ENCODE assay signal across 12 mouse cellular contexts in the genomic region with DNA sequence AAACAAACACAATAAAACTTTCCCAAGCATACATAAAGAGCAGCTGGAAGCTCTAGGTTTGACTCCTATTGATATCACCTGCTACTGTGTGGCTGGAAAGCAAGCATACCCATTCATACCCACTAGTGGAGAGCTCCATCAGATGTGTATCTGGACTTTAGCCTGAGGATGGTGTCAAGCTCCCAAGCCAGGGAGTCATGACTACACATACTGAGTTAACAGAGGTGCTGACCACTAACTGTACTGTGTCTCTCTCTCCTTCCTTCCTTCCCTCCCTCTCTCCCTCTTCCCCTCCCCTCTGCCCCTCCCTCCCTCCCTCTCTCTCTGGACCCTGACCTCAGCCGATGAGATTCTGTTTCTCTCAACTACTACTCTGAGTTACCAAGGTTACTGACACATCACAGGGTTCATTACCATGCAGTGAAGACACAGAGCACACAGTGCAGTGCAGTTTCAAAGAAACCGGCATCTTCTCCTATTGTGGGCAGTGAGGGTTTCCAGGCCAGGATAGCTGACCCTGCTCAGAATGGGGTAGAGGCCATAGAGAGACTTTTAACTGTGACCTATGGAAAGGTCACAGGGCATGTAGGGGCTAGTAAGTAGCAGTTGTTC. TPM values are rescaled to one million over a fixed set of nuclear protein-coding genes. Genes with fewer than 3 reads are reported as not detected.
DNase-seq lines count a peak whose midpoint lies in the region; ATAC-seq lines count a peak whose summit lies in the region.
"Had no signal": no experiment of that assay in that cellular context is flagged by ENCODE, and none has a peak within 500 bp of the region (broad histone marks: within the 10 kb centered on the region; RNA-seq: fewer than 3 reads in every experiment).

No protein-coding gene starts in this region.

- no peak overlapping the region for H3K4me2 ChIP-seq in heart, embryonic 15.5 days
- no peak overlapping the region for H3K4me2 ChIP-seq in forebrain, embryonic 14.5 days (ENCODE audit: low read length)
- no peak overlapping the region for H3K4me2 ChIP-seq in liver, embryonic 11.5 days
- H3K4me2 ChIP-seq in neural tube, embryonic 13.5 days = no peak overlapping the region
- H3K4me2 ChIP-seq: limb, embryonic 15.5 days had no signal

- no peak for ATAC-seq in heart, embryonic 15.5 days (replicated peaks; ENCODE audit: insufficient number of reproducible peaks, insufficient read depth, low FRiP score, low read depth)
- 0 out of 2 replicates have a peak, but pooled peaks have one; percentile 44 for ATAC-seq in forebrain, embryonic 14.5 days
- no peak for ATAC-seq in liver, embryonic 11.5 days (replicated peaks; ENCODE audit: low FRiP score)
- ATAC-seq in neural tube, embryonic 13.5 days (ENCODE audit: low read depth) = peak; percentile 59; the same call in 1 of the 2 replicates

- no peak overlapping the region for H3K4me3 ChIP-seq in heart, embryonic 15.5 days
- no peak overlapping the region for H3K4me3 ChIP-seq in forebrain, embryonic 14.5 days (ENCODE audit: low read depth, low read length)
- H3K4me3 ChIP-seq in liver, embryonic 11.5 days (ENCODE audit: low read depth, low read length) = no peak overlapping the region
- H3K4me3 ChIP-seq in neural tube, embryonic 13.5 days = no peak overlapping the region
- H3K4me3 ChIP-seq: limb, embryonic 15.5 days had no signal

- no peak for DNase-seq in heart, postnatal 4 days
- no peak for DNase-seq in forebrain, embryonic 14.5 days (ENCODE audit: low spot score)
- no peak for DNase-seq in liver, embryonic 11.5 days (ENCODE audit: low spot score)
- DNase-seq in urinary bladder, postnatal 25 days (ENCODE audit: low spot score) = no peak
- DNase-seq in lung, postnatal 4 days = no peak
- no peak for DNase-seq in adipocyte (ENCODE audit: low spot score)
- DNase-seq: gastrocnemius, postnatal 14 days; kidney, postnatal 14 days; thymus, postnatal 4 days had no signal

- no peak overlapping the region for H3K9ac ChIP-seq in heart, embryonic 15.5 days
- H3K9ac ChIP-seq in forebrain, embryonic 14.5 days (ENCODE audit: low read length) = no peak overlapping the region
- 0 out of 2 replicates have a peak overlapping the region, but pooled peaks have one; percentile 35 for H3K9ac ChIP-seq in liver, embryonic 11.5 days (ENCODE audit: low read depth, low read length)
- H3K9ac ChIP-seq in neural tube, embryonic 13.5 days = no peak overlapping the region
- H3K9ac ChIP-seq: limb, embryonic 15.5 days had no signal

- H3K4me1 ChIP-seq in heart, embryonic 15.5 days (replicated peaks) = peaks cover 46% of the 10 kb centered on the region
- H3K4me1 ChIP-seq in forebrain, embryonic 14.5 days (ENCODE audit: control insufficient read depth, insufficient read depth, low read length) = no peaks in the 10 kb centered on the region
- peaks cover 64% of the 10 kb centered on the region for H3K4me1 ChIP-seq in liver, embryonic 11.5 days (replicated peaks; ENCODE audit: control insufficient read depth, insufficient read depth, low read length)
- H3K4me1 ChIP-seq in neural tube, embryonic 13.5 days (replicated peaks) = peaks cover 42% of the 10 kb centered on the region

- 36% methylated on average over 2 of the region's 2 CpGs for WGBS in heart, embryonic 15.5 days
- WGBS in forebrain, embryonic 14.5 days = 38% methylated on average over 2 of the region's 2 CpGs
- WGBS in liver, embryonic 11.5 days = 35% methylated on average over 2 of the region's 2 CpGs
- 11% methylated on average over 2 of the region's 2 CpGs for WGBS in neural tube, embryonic 13.5 days

- no peaks in the 10 kb centered on the region for H3K27me3 ChIP-seq in heart, embryonic 15.5 days
- no peaks in the 10 kb centered on the region for H3K27me3 ChIP-seq in forebrain, embryonic 14.5 days (replicated peaks; ENCODE audit: control insufficient read depth, insufficient read depth, low read length)
- H3K27me3 ChIP-seq in liver, embryonic 11.5 days (replicated peaks; ENCODE audit: control insufficient read depth, insufficient read depth, low read length) = no peaks in the 10 kb centered on the region
- H3K27me3 ChIP-seq in neural tube, embryonic 13.5 days = no peaks in the 10 kb centered on the region
- H3K27me3 ChIP-seq: limb, embryonic 15.5 days had no signal

- peak overlapping the region; percentile 62 for H3K27ac ChIP-seq in heart, embryonic 15.5 days
- peak overlapping the region; percentile 44 for H3K27ac ChIP-seq in forebrain, embryonic 14.5 days (ENCODE audit: low read depth, low read length)
- peak overlapping the region; percentile 100 for H3K27ac ChIP-seq in liver, embryonic 11.5 days (ENCODE audit: low read depth, low read length)
- H3K27ac ChIP-seq in neural tube, embryonic 13.5 days (replicated peaks) = peak overlapping the region; percentile 49; the same call in 1 of the 2 replicates
- H3K27ac ChIP-seq: limb, embryonic 15.5 days had no signal

- H3K36me3 ChIP-seq in heart, embryonic 15.5 days = 0 out of 2 replicates have a peak, but pooled peaks cover 13% of the 10 kb centered on the region
- H3K36me3 ChIP-seq in forebrain, embryonic 14.5 days (ENCODE audit: control insufficient read depth, insufficient read depth, low read length) = peaks cover 52% of the 10 kb centered on the region
- peaks cover 13% of the 10 kb centered on the region for H3K36me3 ChIP-seq in liver, embryonic 11.5 days (ENCODE audit: control insufficient read depth, insufficient read depth, low read length)
- H3K36me3 ChIP-seq in neural tube, embryonic 13.5 days = peaks cover 36% of the 10 kb centered on the region

- H3K9me3 ChIP-seq in heart, embryonic 15.5 days (replicated peaks) = no peaks in the 10 kb centered on the region
- H3K9me3 ChIP-seq in forebrain, embryonic 14.5 days (replicated peaks; ENCODE audit: control insufficient read depth, low read length) = no peaks in the 10 kb centered on the region
- no peaks in the 10 kb centered on the region for H3K9me3 ChIP-seq in liver, embryonic 11.5 days (ENCODE audit: control insufficient read depth, low read length)
- no peaks in the 10 kb centered on the region for H3K9me3 ChIP-seq in neural tube, embryonic 13.5 days
- H3K9me3 ChIP-seq: limb, embryonic 15.5 days had no signal

RNA-seq across cellular contexts. Expression of gene Rnf216, which starts 51.9 kb away (rescaled TPM):
- polyA plus RNA-seq in heart, embryonic 15.5 days (2015; fragmentation: Nextera tagmentation; extraction: Ambion mirVana) = 23.9 and 27.5 TPM in 2 replicates
- total RNA-seq in heart, postnatal 4 days (2021) = 10 to 100 TPM; 28.9 to 32.2 TPM
- 26.9 and 38.6 TPM in 2 replicates for polyA plus RNA-seq in forebrain, embryonic 14.5 days (2014; fragmentation: Nextera tagmentation; extraction: Ambion mirVana)
- 28.7 and 34.7 TPM in 2 replicates for polyA plus RNA-seq in liver, embryonic 11.5 days (2014; fragmentation: Nextera tagmentation; extraction: Ambion mirVana)
- 33.1 and 36.1 TPM in 2 replicates for polyA plus RNA-seq in neural tube, embryonic 13.5 days (2015; fragmentation: Nextera tagmentation; extraction: Ambion mirVana)

Comparison
In these comparisons a context has a peak if more than half of its experiments do, and no peak if none do; other contexts are left out.
1. ATAC-seq: peak in forebrain, embryonic 14.5 days (single experiment) and neural tube, embryonic 13.5 days (single experiment); none in heart, embryonic 15.5 days (single experiment) and liver, embryonic 11.5 days (single experiment).
2. H3K27ac ChIP-seq: peak in every context shown above with its lines; median percentile 100 in liver, embryonic 11.5 days; 62 in heart, embryonic 15.5 days; 49 in neural tube, embryonic 13.5 days; 44 in forebrain, embryonic 14.5 days.